Mouse (Mus musculus) layer of hippocampus, adult 2 months (tissue): Measurements from ENCODE around the gene Siah2. TPM values are rescaled to one million over a fixed set of nuclear protein-coding genes. Genes with fewer than 3 reads are reported as not detected.

ENCODE experiments used
- DNase-seq, 2 experiments: peaks; one replicate each; pipeline ENCODE4 v3.0.0; 2022; ENCODE audit warnings: low spot score in 2 of 2
- H3K27ac ChIP-seq: fragments of 200-600 bp; 2 replicates; pipeline ENCODE4 v1.8.1; 2022
- H3K4me3 ChIP-seq: fragments of 200-600 bp; 2 replicates; pipeline ENCODE4 v1.8.1; 2022; ENCODE audit warnings: mild to moderate bottlenecking
- CTCF ChIP-seq: fragments of 200-600 bp; conservative IDR thresholded peaks from 2 replicates; pipeline ENCODE4 v1.8.1; 2022; ENCODE audit warnings: antibody characterized with exemption, mild to moderate bottlenecking, moderate library complexity
- total RNA-seq, 2 experiments: library from RNA; stranded (reverse); gene quantifications; 2 replicates each; pipeline ENCODE4 v1.2.3; 2021

Siah2 gene
- total RNA-seq, 2 experiments from 2014 or later: 16.0 to 18.4 TPM

DNA sequence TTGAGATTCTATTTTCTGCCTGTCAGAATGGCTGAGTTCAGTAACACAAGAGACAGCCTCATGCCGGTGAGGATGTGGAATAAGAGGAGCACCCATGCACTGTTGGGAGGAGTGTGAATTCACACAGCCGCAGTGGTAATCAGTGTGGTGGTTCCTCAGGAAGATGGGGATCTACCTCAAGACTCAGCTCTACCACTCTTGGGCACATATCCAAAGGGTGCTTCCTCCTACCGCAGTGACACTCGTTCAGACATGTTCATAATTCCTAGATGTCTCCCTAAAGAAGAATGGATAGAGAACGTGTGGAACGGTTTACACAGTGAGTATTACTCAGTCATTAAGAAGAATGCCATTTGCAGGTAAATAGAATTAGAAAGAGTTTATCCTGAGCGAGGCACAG is 3.1 kb downstream of the Siah2 start:
- TF ChIP-seq CTCF: no peak
- Histone ChIP-seq H3K27ac (no peak overlapping the region), H3K4me3 (peak overlapping the region; percentile 16; the same call in 1 of the 2 replicates)
- no peak for DNase-seq

DNA sequence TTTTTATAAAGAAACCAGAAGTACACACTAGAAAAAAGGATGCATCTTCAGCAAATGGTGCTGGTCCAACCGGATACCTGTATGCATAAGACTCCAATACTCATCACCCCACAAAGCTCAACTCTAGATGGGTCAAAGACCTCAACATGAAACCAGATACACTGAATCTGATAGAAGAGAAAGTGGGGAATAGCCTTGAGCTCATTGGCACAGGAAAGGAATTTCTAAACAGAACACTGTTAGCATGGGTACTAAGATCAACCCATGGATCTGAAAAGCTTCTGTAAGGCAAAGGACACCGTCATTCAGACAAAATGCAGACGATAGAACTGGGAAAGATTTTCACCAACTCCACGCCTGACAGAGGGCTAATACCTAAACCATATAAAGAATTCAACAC is 3.6 kb downstream of the Siah2 start:
- no peak for TF ChIP-seq CTCF
- DNase-seq: no peak
- Histone ChIP-seq H3K4me3 (no peak overlapping the region), H3K27ac (no peak overlapping the region)

DNA sequence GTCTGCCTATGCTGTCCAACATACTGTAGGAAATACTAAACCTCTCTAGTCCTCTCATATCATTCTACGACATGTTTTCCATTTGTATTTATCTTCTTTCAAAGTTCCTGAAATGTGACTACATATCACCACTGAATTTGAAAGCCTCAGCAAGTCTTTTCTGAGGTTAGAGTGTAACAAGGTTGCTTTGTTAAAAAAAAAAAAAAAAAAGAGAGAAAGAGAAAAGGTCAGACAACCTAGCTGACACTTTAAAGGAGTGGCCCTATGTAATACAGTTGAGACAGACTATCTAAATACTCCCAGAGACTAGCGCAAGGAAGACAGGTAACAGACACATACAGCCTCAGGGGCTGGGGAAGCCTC is 5.3 kb downstream of the Siah2 start:
- no peak for DNase-seq
- Histone ChIP-seq H3K4me3 (no peak overlapping the region), H3K27ac (no peak overlapping the region)
- TF ChIP-seq CTCF: no peak

DNA sequence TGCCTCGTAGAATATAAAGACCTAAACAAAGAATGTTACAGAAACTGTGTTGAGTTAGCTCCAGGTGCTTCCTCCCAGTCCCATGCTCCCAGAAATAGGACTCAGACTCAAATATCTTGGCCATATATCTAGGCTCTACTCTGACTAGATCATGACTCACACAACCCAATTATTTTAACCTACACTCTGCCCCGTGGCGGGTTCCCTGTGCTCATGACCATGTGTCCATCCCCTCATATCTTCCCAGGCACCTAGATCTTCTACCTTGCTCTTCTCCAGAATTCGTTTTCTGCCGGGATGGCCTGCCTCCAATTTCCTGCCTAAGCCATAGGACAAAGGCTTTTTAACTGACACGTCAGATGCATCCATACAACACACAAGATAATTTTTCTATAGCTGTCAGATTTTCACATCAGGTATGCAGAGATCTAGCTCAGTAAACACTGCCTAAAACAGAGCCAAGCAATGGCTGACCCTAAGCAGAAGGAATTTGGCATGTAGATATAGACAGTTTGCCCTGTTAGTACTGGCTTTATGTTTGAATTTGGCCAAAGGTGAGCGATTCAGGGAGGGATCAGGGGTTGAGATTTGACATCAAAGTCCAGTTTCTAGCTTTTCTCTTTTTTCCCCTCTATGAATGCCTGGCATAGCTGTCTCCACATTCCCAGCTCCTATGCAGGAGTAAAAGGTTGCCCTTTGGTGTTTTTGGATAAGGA is 5.8 kb downstream of the Siah2 start:
- no peak overlapping the region for H3K4me3 ChIP-seq
- DNase-seq: no peak
- no peak for TF ChIP-seq CTCF
- H3K27ac ChIP-seq: no peak overlapping the region

DNA sequence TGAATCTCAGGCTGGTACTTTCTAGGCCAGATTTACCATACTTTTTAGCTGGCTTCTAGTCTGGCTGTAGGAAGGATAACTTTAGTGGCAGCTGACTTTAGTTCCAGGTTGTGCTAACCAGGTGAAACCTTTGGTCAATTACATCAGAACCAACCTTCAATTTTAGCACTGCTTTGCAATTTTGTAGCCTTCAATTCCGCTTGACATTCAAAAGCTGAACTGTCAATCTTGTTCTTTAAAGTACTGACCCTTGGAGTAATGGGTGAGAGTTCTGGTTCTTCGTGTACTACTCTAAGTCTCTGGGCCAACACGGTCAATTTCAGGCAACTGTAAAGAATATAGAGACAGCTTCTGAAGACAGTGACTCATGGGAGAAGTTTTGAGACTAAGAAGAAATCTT is 6.8 kb downstream of the Siah2 start:
- Histone ChIP-seq H3K27ac (no peak overlapping the region), H3K4me3 (no peak overlapping the region)
- TF ChIP-seq CTCF: no peak
- no peak for DNase-seq

DNA sequence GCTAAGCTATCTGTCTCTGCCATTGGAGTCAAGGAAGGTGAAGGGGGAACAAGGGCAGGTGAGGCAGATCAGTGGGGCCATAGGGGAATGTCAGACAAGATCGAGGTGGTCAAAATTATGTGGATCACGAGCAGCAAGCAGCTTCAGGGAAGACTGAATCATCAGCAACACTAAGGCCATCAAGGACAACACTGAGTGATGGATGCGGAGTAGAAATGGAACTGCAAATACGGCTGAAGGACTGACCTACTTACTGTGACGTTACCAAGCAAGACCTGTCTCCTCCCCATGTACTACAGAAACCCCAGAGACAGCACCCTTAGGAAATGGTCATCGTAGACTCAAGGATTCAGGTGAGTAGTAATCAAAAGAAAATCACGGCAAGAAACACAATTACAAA is 8.9 kb downstream of the Siah2 start:
- no peak for TF ChIP-seq CTCF
- no peak for DNase-seq
- H3K27ac ChIP-seq: no peak overlapping the region
- H3K4me3 ChIP-seq: no peak overlapping the region

DNA sequence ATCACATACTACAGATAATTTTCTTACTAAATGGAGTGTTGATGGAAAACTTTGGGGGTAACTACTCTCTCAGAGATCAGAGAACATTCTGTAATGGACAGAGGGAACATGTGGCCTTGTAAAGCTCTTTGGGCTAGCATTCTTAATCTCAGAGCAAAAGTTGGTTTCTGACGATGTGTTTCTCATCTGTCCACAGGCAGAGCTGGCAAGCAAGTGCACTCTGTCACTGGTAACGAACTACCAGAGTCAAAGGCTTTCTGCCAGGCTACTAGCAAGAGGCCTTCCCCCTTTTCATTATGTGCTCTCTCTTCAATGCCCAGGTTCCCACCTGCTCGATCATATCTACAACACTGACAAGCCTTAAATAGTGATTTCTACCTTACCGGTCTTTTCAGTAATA is 9.9 kb downstream of the Siah2 start:
- no peak for TF ChIP-seq CTCF
- H3K27ac ChIP-seq: no peak overlapping the region
- H3K4me3 ChIP-seq: no peak overlapping the region
- DNase-seq: no peak

DNA sequence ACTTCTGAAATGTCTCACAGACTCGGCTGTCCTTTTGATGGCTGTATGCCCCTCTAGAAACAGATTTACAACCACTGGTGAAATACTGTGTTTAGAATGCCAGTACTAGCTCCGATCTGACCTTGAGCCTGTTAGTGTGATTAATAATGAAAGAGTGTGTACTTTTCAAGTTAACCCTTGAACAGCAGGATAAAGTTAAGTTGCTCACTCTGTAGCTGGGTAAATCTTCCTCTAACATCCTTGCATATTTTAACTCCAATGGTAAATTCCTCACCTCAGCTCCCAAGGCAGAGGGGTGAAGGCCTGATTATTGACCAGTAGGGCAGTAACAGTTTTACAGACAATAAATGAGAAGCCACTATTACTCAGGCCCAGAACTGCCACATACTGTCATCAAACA is 10.4 kb downstream of the Siah2 start:
- H3K27ac ChIP-seq: no peak overlapping the region
- TF ChIP-seq CTCF: no peak
- no peak overlapping the region for H3K4me3 ChIP-seq
- DNase-seq: no peak

DNA sequence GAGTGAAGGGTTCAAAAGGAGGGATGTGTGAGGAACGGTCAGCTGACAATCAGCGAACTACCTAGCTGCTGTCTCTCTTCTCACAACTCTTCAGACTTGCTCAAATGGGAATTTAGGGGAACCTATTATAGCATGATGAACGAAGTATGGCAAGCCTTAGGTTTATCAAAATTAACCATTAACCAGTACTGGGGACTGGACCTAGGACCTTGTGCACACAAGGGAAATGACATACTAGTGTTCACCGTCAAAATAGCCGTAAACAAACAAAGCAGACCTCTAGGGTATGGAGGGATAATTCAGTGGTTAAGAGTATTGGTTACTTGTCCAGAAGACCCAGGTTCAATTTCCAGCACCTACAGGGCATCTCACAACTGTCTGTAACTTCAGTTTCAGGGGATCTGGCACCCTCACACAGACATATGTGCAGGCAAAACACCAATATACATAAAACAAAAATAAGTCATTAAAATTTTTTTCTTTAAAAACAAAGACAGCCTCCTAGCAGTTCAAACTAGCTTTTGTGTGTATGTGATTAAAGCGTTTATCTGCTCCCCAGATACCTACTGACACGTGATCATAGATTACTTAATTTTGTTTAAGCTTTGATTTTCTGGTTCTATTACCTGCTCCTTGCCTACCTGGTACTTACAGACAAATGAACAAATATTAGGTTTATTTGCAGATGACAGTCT is 11.1 kb downstream of the Siah2 start:
- no peak for TF ChIP-seq CTCF
- no peak overlapping the region for H3K4me3 ChIP-seq
- no peak overlapping the region for H3K27ac ChIP-seq
- DNase-seq: no peak

DNA sequence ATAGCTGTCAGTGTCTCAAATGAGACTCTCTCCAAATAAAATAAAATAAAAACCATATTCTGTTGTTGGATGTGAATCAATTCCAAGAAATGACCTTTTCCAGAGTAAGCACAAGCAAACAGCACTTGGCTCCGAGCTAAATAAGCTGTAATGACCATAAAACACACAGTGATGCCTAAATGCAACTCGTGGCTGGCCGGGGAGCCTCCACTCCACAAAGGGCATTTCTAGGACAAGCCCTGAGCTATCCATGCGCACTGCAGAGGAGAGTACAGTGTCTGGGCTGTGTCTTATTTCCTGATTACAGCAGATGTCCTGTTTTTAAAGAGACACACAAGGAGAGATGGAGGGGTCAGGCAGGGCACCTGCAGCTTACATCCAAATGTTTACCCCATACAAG is 12.2 kb downstream of the Siah2 start:
- no peak overlapping the region for H3K27ac ChIP-seq
- DNase-seq: no peak
- H3K4me3 ChIP-seq: no peak overlapping the region
- TF ChIP-seq CTCF: no peak

DNA sequence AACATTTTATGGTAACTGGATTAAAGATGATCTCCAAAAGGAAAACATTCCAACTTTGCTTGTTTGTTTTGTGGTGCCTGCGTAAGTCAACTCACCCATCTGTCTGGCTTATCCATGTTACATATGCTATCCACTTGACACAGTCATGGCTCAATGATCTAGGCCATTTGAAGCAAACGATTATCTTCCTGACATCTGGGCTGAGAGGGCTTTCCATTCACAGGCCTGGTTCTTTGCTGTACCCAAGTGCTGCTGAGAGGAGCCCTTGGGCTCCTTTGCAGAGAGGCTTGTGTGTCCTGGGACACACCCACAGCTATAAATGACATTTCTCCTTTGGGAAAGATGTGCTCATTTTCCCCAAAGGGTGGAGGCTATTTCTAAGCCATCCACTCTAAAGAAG is 13.3 kb downstream of the Siah2 start:
- TF ChIP-seq CTCF: no peak
- no peak overlapping the region for H3K4me3 ChIP-seq
- no peak for DNase-seq
- no peak overlapping the region for H3K27ac ChIP-seq

DNA sequence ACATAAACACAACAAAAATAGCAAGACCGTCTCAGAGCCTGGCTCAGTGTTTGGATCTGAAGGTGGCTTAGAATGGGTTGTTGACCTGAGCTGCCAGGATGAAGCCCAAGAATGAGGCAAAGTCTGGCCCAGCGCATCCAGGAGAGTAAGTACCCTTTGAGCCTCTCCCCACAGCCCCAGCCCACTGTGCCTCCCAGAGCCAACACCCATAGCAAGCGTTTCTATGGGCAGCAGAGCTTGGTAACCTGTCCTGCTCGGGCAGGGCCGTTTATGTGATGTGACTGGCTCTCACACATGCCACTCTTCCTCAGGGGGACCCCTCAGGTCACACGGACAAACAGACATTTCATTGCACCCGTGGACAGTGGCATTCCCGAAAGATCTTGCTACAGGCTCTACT is 13.8 kb downstream of the Siah2 start:
- Histone ChIP-seq H3K27ac (peak overlapping the region; percentile 9; the same call in 1 of the 2 replicates), H3K4me3 (no peak overlapping the region)
- TF ChIP-seq CTCF: no peak
- no peak for DNase-seq

DNA sequence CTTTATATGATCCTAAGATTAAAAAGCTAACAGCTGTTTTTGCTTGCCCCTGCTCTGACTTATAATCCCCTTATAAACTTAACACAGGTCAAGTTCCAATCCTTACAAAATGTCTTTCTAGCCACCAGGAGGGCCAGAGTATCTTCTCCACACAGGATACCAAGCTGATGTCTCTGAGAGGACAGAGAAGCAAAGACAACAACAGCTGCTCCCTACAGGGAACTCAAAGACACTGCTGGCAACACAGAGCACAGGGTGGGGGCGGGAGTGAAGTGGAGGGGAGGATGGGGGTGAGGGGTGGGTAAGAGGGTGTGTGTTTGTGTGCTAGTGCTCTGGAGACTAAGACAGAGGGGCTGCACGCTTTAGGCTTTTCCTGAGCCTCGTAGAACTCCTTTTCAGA is 14.6 kb downstream of the Siah2 start:
- Histone ChIP-seq H3K4me3 (no peak overlapping the region), H3K27ac (peak overlapping the region; percentile 37; the same call in 1 of the 2 replicates)
- DNase-seq: no peak
- no peak for TF ChIP-seq CTCF

DNA sequence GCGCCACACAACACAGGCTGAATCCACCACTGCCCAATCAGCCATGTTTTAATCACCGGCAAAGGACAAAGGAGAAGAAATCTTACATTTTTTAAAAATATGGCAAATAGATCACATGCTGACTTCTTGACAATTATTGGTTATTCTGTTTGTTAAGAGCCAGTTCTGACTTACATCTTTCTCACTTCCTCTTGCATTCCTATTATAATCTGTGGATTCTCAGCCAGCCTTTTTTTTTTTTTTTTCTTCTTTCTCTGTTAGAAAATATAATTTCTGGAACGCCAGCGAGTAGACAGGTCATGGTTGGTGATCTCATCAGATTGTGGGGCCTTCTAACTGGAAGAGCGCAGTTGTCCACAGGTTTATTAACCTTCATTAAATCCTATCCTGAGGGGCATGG is 18.9 kb downstream of the Siah2 start:
- TF ChIP-seq CTCF: no peak
- Histone ChIP-seq H3K27ac (no peak overlapping the region), H3K4me3 (no peak overlapping the region)
- DNase-seq: no peak
